Mouse (Mus musculus) G1E (cell line): Measurements from ENCODE around the gene Irf2.

Experiments
- CTCF ChIP-seq: IDR thresholded peaks from 2 replicates; pipeline ENCODE4 v1.5.1; 2012; ENCODE audit warnings: low read depth, low read length, inconsistent platforms, mixed read lengths
- GATA1 ChIP-seq: IDR thresholded peaks from 2 replicates; pipeline ENCODE4 v1.6.1; 2012; ENCODE audit warnings: borderline replicate concordance, low read length, inconsistent platforms, mixed read lengths

DNA sequence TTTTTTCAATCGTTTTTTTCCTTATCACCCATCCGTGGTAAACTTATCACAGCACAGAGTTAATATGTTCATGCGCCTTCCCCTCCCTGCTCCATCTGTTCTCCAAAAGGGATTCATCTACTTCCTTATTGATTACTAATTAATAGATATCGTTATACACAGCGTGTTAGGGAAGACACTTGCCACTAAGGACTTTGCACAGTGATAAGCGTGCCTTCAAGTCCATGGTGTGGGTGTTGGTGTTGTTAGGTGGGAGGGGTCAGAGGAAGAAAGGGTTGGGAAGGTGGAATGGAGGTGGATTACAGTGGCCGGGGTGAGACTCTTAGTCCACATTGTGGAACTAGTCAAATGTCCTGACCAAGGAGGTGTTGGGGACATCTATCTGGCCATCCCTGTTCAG lies 21.2 kb downstream of the Irf2 start:
- TF ChIP-seq CTCF (no peak), GATA1 (no peak)
